Mouse (Mus musculus) kidney, postnatal 4 days (tissue): ENCODE measurements at regions not wholly inside any gene's neighbourhood (a gene's known extent, or its start where the extent isn't known, plus 50 kb on each side); places are given as distances from the start of the nearest gene placed in this dataset.

Source experiments
- DNase-seq, 2 experiments: peaks; one replicate each; pipeline ENCODE4 v3.0.0; 2021; ENCODE audit warnings: mixed read lengths in 2 of 2

GRCm38 (mm10) chrX:47726285-47726684, 166.5 kb downstream of the Smarca1 start:
- no peak for DNase-seq

- peak; percentile 3 to 9 for DNase-seq
Measured at GRCm38 (mm10) chrX:47703080-47703479, 189.7 kb downstream of the Smarca1 start.

DNA sequence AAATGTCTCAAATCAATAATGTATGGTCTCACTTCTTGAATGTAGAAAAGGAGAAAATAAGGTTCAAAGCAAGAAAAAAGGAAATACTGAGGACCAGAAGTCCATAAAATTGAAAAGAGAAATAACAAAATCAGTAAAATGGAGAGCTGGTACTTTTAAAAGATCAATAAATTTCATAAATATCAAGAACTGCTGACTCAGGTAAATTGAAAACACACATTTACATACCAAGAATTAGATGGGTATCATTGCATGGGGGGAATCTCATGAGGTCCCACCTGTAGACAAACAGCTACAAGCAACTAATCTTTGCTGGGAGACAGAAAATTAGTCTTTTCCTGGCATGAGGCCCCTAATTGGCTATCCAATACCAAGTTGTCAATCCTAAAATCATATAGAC, 224.0 kb downstream of the Smarca1 start:
- DNase-seq, result no peak

DNA sequence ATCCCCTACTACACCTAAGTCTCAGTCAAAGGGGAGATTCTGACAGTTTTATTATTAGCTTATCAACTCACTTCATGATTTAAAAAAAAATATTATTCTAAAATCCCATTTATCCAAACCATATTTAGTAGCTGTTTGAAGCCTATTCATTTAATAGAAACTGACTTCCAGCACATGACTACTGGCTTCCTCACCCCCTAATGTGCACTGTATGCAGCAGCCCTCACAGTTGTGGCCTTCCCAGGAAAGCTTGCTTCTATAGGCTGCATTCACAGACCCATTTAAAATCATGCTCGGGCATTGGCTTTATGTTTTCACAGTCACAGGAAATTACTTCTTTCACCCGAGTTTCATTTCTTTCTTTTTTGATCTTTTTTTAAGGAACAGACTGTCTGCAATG, 246.3 kb downstream of the Smarca1 start:
- DNase-seq, result no peak

DNA sequence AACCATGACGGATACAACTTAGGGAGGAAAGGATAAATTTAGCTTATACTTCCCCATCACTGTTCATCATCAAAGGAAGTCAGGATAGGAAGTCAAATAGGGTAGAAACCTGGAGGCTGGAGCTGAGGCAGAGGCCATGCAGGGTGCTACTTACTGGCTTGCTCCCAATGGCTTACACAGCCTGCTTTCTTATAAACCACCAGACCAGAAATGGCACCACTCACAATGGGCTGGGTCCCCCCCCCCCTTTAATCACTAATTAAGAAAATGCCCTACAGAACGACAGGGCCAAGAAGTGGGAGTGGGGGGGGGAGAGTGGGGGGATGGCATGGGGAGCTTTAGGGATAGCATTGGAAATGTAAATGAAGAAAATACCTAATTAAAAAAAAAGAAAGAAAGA, 251.6 kb downstream of the Smarca1 start:
- no peak for DNase-seq

DNA sequence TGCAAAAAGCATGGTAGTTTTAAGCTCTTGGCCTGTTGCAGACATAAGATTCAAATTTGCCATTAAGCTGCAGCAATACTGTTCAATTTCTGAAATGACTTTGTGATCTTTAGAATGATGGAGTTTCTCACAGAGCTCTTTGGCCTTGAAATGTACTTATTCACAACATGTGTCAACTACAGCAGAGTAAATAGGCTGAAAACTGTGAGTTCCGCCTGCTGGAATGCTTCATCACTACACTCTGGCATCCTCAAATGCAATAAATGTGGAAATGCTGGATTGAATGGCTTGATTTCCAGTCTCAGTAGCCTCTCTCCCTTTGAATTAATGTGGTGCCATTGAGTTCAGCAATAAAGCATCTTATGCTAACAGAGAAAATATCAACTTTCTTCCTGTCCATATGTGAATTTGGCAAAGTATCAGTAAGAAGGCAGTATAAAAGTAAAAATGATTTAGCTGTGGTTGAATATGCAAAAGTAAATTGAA, 253.9 kb downstream of the Smarca1 start:
- peak; percentile 8 to 25 for DNase-seq

DNA sequence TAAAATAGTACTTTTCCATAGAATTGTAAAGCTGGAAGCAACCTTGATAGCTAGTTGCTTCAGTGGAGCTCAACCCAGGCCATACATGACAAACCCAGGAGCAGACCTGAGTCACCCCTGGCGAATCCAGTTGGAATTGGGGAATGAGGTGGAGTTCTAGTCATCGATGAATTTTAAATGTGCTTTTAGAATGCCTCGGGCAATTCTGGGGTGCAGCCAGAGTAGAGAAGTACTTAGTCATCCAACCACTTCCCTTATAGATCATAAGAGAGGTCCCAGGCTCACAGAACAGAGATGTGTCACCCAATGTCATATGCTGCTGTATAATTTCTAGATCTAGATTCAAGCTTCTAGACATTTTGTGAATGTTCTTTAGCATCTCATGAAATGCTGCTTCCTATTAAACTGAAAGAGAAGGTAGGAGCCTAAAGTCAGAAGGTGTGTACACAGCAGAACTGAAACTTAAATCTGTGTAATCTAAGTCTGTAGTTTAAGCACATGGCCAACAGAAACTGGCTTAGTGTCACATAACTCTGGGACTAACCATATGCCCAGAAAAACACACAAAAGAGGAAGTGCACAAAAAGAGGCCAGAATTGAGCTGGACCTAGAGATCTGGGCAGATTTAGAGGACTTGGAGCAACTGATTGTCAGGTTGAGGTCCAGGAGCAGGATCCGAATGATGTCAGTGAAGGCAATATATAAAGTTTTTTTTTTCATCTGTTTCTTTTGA, 269.7 kb downstream of the Smarca1 start:
- DNase-seq, result no peak

DNA sequence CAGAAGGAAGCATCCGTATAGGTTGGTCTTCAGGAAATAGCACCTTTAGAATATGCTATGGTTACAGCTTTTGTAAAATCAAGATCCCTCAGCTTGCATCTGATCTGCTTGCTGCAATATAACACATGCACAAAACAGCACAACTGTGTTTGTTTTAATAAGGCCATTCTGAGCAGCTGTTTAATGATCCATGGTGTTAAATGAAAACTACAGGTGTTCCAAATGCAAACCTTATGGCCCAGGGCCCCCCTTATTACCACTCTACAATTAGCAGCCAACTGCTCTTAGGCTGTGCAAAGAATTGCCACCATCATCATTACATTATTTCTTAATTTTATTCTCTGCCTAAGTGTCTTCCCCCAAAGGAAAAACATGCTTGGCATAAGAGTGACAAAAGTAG, 280.4 kb downstream of the Smarca1 start:
- DNase-seq, result no peak
